Mouse (Mus musculus): ENCODE data around the gene Kmt2e.

- TF ChIP-seq POLR2A (IDR thresholded peaks at IDR 0.05; ENCODE audit: extremely low read depth, insufficient read depth, low read length), result no peak
- TF ChIP-seq CTCF (IDR thresholded peaks at IDR 0.05; ENCODE audit: low read depth, low read length), result no peak
Observed at GRCm38 (mm10) chr5:23411640-23412039, 22.6 kb upstream of the Kmt2e start.

All from liver, adult 2 months (tissue).